Mouse (Mus musculus) gastrocnemius, adult 2 months (tissue): ENCODE results near the gene Gstz1. TPM values are rescaled to one million over a fixed set of nuclear protein-coding genes. Genes with fewer than 3 reads are reported as not detected.
A peak's percentile ranks its signal among the peaks of the same experiment; 100 is the strongest.
"Not testable (repeated sequence)": the region's sequence is repeated elsewhere in the genome, so short reads cannot be mapped to it uniquely, and the experiment has no call there.

Source experiments
- DNase-seq: peaks from one replicate; pipeline ENCODE4 v3.0.0; 2022
- H3K27ac ChIP-seq: fragments of 200-600 bp; 2 replicates; pipeline ENCODE4 v1.8.1; 2022; ENCODE audit warnings: mild to moderate bottlenecking
- H3K4me3 ChIP-seq: fragments of 200-600 bp; 2 replicates; pipeline ENCODE4 v1.8.1; 2022; ENCODE audit warnings: mild to moderate bottlenecking, moderate library complexity
- CTCF ChIP-seq: fragments of 200-600 bp; IDR thresholded peaks from 2 replicates; pipeline ENCODE4 v1.8.1; 2022; ENCODE audit warnings: antibody characterized with exemption, mild to moderate bottlenecking, moderate library complexity
- intact Hi-C: fragments of 180-260 bp; cut with DNase I; formaldehyde crosslinking; loops from one replicate; pipeline ENCODE4 v1.15.1; 2025
- total RNA-seq, 2 experiments: library from RNA; stranded (reverse); gene quantifications; 2 replicates each; pipeline ENCODE4 v1.2.3; 2021

Gstz1 gene
- total RNA-seq, 2 experiments from 2014 or later = 33.1 to 40.2 TPM

- no peak for TF ChIP-seq CTCF
- DNase-seq = no peak
- intact Hi-C loops = no loop called here
- H3K27ac ChIP-seq = no peak overlapping the region
- no peak overlapping the region for H3K4me3 ChIP-seq
These were observed 28.4 kb downstream of the Gstz1 start for GRCm38 (mm10) chr12:87175194-87175946.

GRCm38 (mm10) chr12:87177631-87178030 is 30.7 kb downstream of the Gstz1 start:
- no peak overlapping the region for H3K4me3 ChIP-seq
- TF ChIP-seq CTCF = no peak
- no peak for DNase-seq
- H3K27ac ChIP-seq = no peak overlapping the region
- intact Hi-C loops = no loop called here

- TF ChIP-seq CTCF = no peak
- DNase-seq = no peak
- H3K27ac ChIP-seq = no peak overlapping the region
- no peak overlapping the region for H3K4me3 ChIP-seq
- intact Hi-C loops = no loop called here
These were observed 46.0 kb downstream of the Gstz1 start for GRCm38 (mm10) chr12:87193008-87193407.

- no peak overlapping the region for H3K4me3 ChIP-seq
- intact Hi-C loops = no loop called here
- no peak for DNase-seq
- no peak for TF ChIP-seq CTCF
- no peak overlapping the region for H3K27ac ChIP-seq
These were observed 48.1 kb downstream of the Gstz1 start for GRCm38 (mm10) chr12:87195069-87195468.

GRCm38 (mm10) chr12:87196310-87196709 is 49.3 kb downstream of the Gstz1 start:
- H3K27ac ChIP-seq = no peak overlapping the region
- H3K4me3 ChIP-seq = no peak overlapping the region
- intact Hi-C loops = no loop called here
- TF ChIP-seq CTCF = no peak
- DNase-seq = no peak

GRCm38 (mm10) chr12:87198792-87199191 is 51.8 kb downstream of the Gstz1 start:
- peak overlapping the region; percentile 86; the same call in 1 of the 2 replicates for H3K27ac ChIP-seq
- DNase-seq = no peak
- intact Hi-C loops = no loop called here
- no peak for TF ChIP-seq CTCF
- H3K4me3 ChIP-seq = peak overlapping the region; percentile 98

GRCm38 (mm10) chr12:87199206-87199972 is 52.4 kb downstream of the Gstz1 start, which contains the start of gene Samd15:
Gene Samd15, plus strand, starts transcription at chr12:87199723.
- H3K4me3 ChIP-seq = peak within 1 kb of the TSS; percentile 98
- intact Hi-C loops = no loop called here
- peak within 1 kb of the TSS; percentile 86 for H3K27ac ChIP-seq
- peak; percentile 39 for DNase-seq
- TF ChIP-seq CTCF = no peak

- peak within 1 kb of the TSS; percentile 86 for H3K27ac ChIP-seq
- no peak for TF ChIP-seq CTCF
- intact Hi-C loops = no loop called here
- peak; percentile 87 for DNase-seq
- peak within 1 kb of the TSS; percentile 98 for H3K4me3 ChIP-seq
These were observed 53.1 kb downstream of the Gstz1 start, which contains the start of gene Tmed8 for GRCm38 (mm10) chr12:87199973-87200586. Gene Tmed8, minus strand, starts transcription at chr12:87200454.

GRCm38 (mm10) chr12:87201694-87202093 is 54.7 kb downstream of the Gstz1 start:
- no peak overlapping the region for H3K4me3 ChIP-seq
- no peak overlapping the region for H3K27ac ChIP-seq
- no peak for TF ChIP-seq CTCF
- intact Hi-C loops = no loop called here
- no peak for DNase-seq

- DNase-seq, intact Hi-C loops, H3K27ac ChIP-seq, H3K4me3 ChIP-seq: not testable (repeated sequence)
These were observed 58.8 kb downstream of the Gstz1 start for GRCm38 (mm10) chr12:87205789-87206188.

GRCm38 (mm10) chr12:87212844-87213606 is 66.1 kb downstream of the Gstz1 start:
- H3K4me3 ChIP-seq = no peak overlapping the region
- no peak overlapping the region for H3K27ac ChIP-seq
- intact Hi-C loops = no loop called here
- no peak for TF ChIP-seq CTCF
- no peak for DNase-seq

Other genes with a start within 250 kb of the Gstz1 start
- 10 to 100 TPM; 32.2 to 33.8 TPM for gene Cipc, start 200.1 kb upstream of the Gstz1 start, total RNA-seq
- gene Zdhhc22, start 156.7 kb upstream of the Gstz1 start, total RNA-seq = not detected
- not detected for gene Tmem63c, start 125.8 kb upstream of the Gstz1 start, total RNA-seq
- under 1 TPM; 0.14 to 0.20 TPM for gene Ngb, start 44.6 kb upstream of the Gstz1 start, total RNA-seq
- gene Pomt2, start 803 bp downstream of the Gstz1 start, total RNA-seq = 1 to 10 TPM; 6.2 to 6.3 TPM
- not detected for gene Samd15, start 52.6 kb downstream of the Gstz1 start, total RNA-seq
- 1 to 10 TPM; 1.6 to 2.2 TPM for gene Tmed8, start 53.3 kb downstream of the Gstz1 start, total RNA-seq
- gene Noxred1, start 91.6 kb downstream of the Gstz1 start, total RNA-seq = 1 to 10 TPM in 1 of 2 experiments, under 1 TPM in 1; 0.26 to 1.1 TPM
- gene Vipas39, start 119.1 kb downstream of the Gstz1 start, total RNA-seq = 1 to 10 TPM; 7.3 to 9.5 TPM
- 100 to 1,000 TPM; 120 to 154 TPM for gene Ahsa1, start 119.3 kb downstream of the Gstz1 start, total RNA-seq
- gene Ism2, start 152.5 kb downstream of the Gstz1 start, total RNA-seq = not detected
- gene Sptlc2, start 241.2 kb downstream of the Gstz1 start, total RNA-seq = 1 to 10 TPM; 6.4 to 8.5 TPM